Mouse (Mus musculus) small intestine, adult 2 months (tissue): ENCODE results near the gene Phf2.

Experiments used
- CTCF ChIP-seq: fragments of 200-500 bp; IDR thresholded peaks from 2 replicates; pipeline ENCODE4 v1.5.1; 2012; ENCODE audit warnings: low read depth, mild to moderate bottlenecking, control low read depth, inconsistent platforms, low read length, moderate library complexity, mixed read lengths; ENCODE audit not compliant: insufficient replicate concordance, insufficient read length; ENCODE audit errors: extremely low read depth
- POLR2A ChIP-seq: fragments of 200-500 bp; IDR thresholded peaks from 2 replicates; pipeline ENCODE4 v1.6.1; 2012; ENCODE audit warnings: low read depth, mild to moderate bottlenecking, control low read depth, inconsistent platforms, low read length, moderate library complexity

GRCm38 (mm10) chr13:48843530-48843929 is 27.4 kb downstream of the Phf2 start:
- TF ChIP-seq POLR2A (no peak), CTCF (no peak)
